Mouse (Mus musculus) midbrain, embryonic 11.5 days (tissue): Measurements from ENCODE around the gene Ncoa6. TPM values are rescaled to one million over a fixed set of nuclear protein-coding genes. Genes with fewer than 3 reads are reported as not detected.
"Not testable (repeated sequence)": the region's sequence is repeated elsewhere in the genome, so short reads cannot be mapped to it uniquely, and the experiment has no call there.

ENCODE experiments used
- ATAC-seq: fragments of 200-750 bp; cut with Nextera tagmentation; 2 replicates; pipeline ENCODE4 v1.8.0; 2017; ENCODE audit warnings: moderate TSS enrichment, moderate library complexity; ENCODE audit not compliant: low FRiP score
- DNase-seq: peaks from one replicate; pipeline ENCODE4 v3.0.0; 2015; ENCODE audit warnings: low spot score; ENCODE audit errors: missing footprints
- H3K27ac ChIP-seq: fragments of 300-500 bp; sonication (generic); 2 replicates; pipeline ENCODE4 v1.5.1; 2014; ENCODE audit warnings: low read depth, low read length
- H3K27me3 ChIP-seq: fragments of 300-500 bp; sonication (generic); 2 replicates; pipeline ENCODE4 v1.6.1; 2014; ENCODE audit warnings: mild to moderate bottlenecking, low read length, moderate library complexity, mixed read lengths; ENCODE audit not compliant: control insufficient read depth, insufficient read depth
- H3K36me3 ChIP-seq: fragments of 300-500 bp; sonication (generic); 2 replicates; pipeline ENCODE4 v1.6.1; 2014; ENCODE audit warnings: mild to moderate bottlenecking, low read length, moderate library complexity, mixed read lengths; ENCODE audit not compliant: control insufficient read depth, insufficient read depth
- H3K4me1 ChIP-seq: fragments of 300-500 bp; sonication (generic); 2 replicates; pipeline ENCODE4 v1.6.1; 2014; ENCODE audit warnings: low read length; ENCODE audit not compliant: control insufficient read depth, insufficient read depth
- H3K4me2 ChIP-seq: fragments of 300-500 bp; sonication (generic); 2 replicates; pipeline ENCODE4 v1.6.1; 2014; ENCODE audit warnings: mild to moderate bottlenecking, moderate library complexity
- H3K4me3 ChIP-seq: fragments of 300-500 bp; sonication (generic); 2 replicates; pipeline ENCODE4 v1.5.1; 2014; ENCODE audit warnings: low read depth, low read length
- H3K9ac ChIP-seq: fragments of 300-500 bp; sonication (generic); 2 replicates; pipeline ENCODE4 v1.6.1; 2014; ENCODE audit warnings: low read length
- H3K9me3 ChIP-seq: fragments of 300-500 bp; sonication (generic); 2 replicates; pipeline ENCODE4 v1.6.1; 2016; ENCODE audit warnings: low read length; ENCODE audit not compliant: control insufficient read depth
- WGBS: fragments of 180-500 bp; shearing (Covaris S2); extraction: QIAGEN DNeasy Blood & Tissue Kit; methylation state at CpG from one replicate; pipeline ENCODE4 v1.1.7; 2014; 5-methylcytosine and 5-hydroxymethylcytosine counted together
- polyA plus RNA-seq: library from polyadenylated mRNA; unstranded; fragments of >200 nt; fragmentation: Nextera tagmentation; extraction: Ambion mirVana; gene quantifications from 2 replicates; pipeline ENCODE4 v1.2.1, GENCODE M21; 2014

The Ncoa6 gene
- polyA plus RNA-seq, 1 experiment from 2014 or later = 33.6 TPM

GRCm38 (mm10) chr2:155447906-155448305 lies 25.8 kb downstream of the Ncoa6 start:
- H3K27me3 ChIP-seq, H3K27ac ChIP-seq, H3K4me3 ChIP-seq, H3K36me3 ChIP-seq, H3K4me2 ChIP-seq, ATAC-seq, H3K9ac ChIP-seq, H3K9me3 ChIP-seq, H3K4me1 ChIP-seq: not testable (repeated sequence)
- DNase-seq = peak; percentile 80
- WGBS = 86% methylated on average over 1 of the region's 1 CpGs

- H3K9me3 ChIP-seq = no peaks in the 10 kb centered on the region
- DNase-seq = peak; percentile 72
Measured at GRCm38 (mm10) chr2:155443446-155443845, 30.2 kb downstream of the Ncoa6 start.

GRCm38 (mm10) chr2:155442916-155443315 lies 30.8 kb downstream of the Ncoa6 start:
- WGBS = 87% methylated on average over 4 of the region's 4 CpGs
- no peak for ATAC-seq
- Histone ChIP-seq H3K36me3 (no peaks in the 10 kb centered on the region), H3K4me2 (no peak overlapping the region), H3K9me3 (no peaks in the 10 kb centered on the region), H3K4me3 (no peak overlapping the region), H3K27me3 (no peaks in the 10 kb centered on the region), H3K27ac (no peak overlapping the region), H3K4me1 (no peaks in the 10 kb centered on the region), H3K9ac (no peak overlapping the region)
- peak; percentile 69 for DNase-seq

More at GRCm38 (mm10) chr2:155443446-155443845, 30.2 kb downstream of the Ncoa6 start:
- no peaks in the 10 kb centered on the region for H3K4me1 ChIP-seq
- H3K27me3 ChIP-seq = no peaks in the 10 kb centered on the region
- no peak overlapping the region for H3K4me2 ChIP-seq
- WGBS = 48% methylated on average over 2 of the region's 2 CpGs
- H3K27ac ChIP-seq = no peak overlapping the region
- no peaks in the 10 kb centered on the region for H3K36me3 ChIP-seq
- H3K9ac ChIP-seq = no peak overlapping the region
- no peak overlapping the region for H3K4me3 ChIP-seq
- no peak for ATAC-seq

GRCm38 (mm10) chr2:155436445-155436844 lies 37.2 kb downstream of the Ncoa6 start:
- peak; percentile 78 for DNase-seq
- no peak overlapping the region for H3K27ac ChIP-seq
- H3K9ac ChIP-seq = no peak overlapping the region
- no peak for ATAC-seq
- no peaks in the 10 kb centered on the region for H3K4me1 ChIP-seq
- peaks cover 11% of the 10 kb centered on the region for H3K36me3 ChIP-seq
- H3K4me3 ChIP-seq = no peak overlapping the region
- no peaks in the 10 kb centered on the region for H3K27me3 ChIP-seq
- no peaks in the 10 kb centered on the region for H3K9me3 ChIP-seq
- H3K4me2 ChIP-seq = no peak overlapping the region

- Histone ChIP-seq H3K9me3 (no peaks in the 10 kb centered on the region), H3K4me1 (no peaks in the 10 kb centered on the region), H3K36me3 (peaks cover 14% of the 10 kb centered on the region), H3K4me3 (no peak overlapping the region), H3K4me2 (no peak overlapping the region), H3K27ac (no peak overlapping the region), H3K9ac (no peak overlapping the region), H3K27me3 (no peaks in the 10 kb centered on the region)
- no peak for ATAC-seq
- DNase-seq = peak; percentile 28
- WGBS = 91% methylated on average over 2 of the region's 2 CpGs
Measured at GRCm38 (mm10) chr2:155420911-155421310, 52.8 kb downstream of the Ncoa6 start.

GRCm38 (mm10) chr2:155404635-155405034 lies 69.1 kb downstream of the Ncoa6 start:
- H3K9me3 ChIP-seq = no peaks in the 10 kb centered on the region
- H3K4me1 ChIP-seq = no peaks in the 10 kb centered on the region
- DNase-seq (peak; percentile 53), ATAC-seq (no peak)
- no peak overlapping the region for H3K9ac ChIP-seq
- H3K27ac ChIP-seq = no peak overlapping the region
- 97% methylated on average over 1 of the region's 1 CpGs for WGBS
- H3K4me2 ChIP-seq = no peak overlapping the region
- H3K27me3 ChIP-seq = no peaks in the 10 kb centered on the region
- H3K4me3 ChIP-seq = no peak overlapping the region
- peaks cover 19% of the 10 kb centered on the region for H3K36me3 ChIP-seq

- Histone ChIP-seq H3K4me3 (no peak overlapping the region), H3K9ac (no peak overlapping the region), H3K4me2 (no peak overlapping the region), H3K9me3 (no peaks in the 10 kb centered on the region), H3K36me3 (peaks cover 11% of the 10 kb centered on the region; the same call in 1 of the 2 replicates), H3K27me3 (no peaks in the 10 kb centered on the region), H3K4me1 (no peaks in the 10 kb centered on the region), H3K27ac (no peak overlapping the region)
- DNase-seq = peak; percentile 23
- 97% methylated on average over 4 of the region's 4 CpGs for WGBS
- no peak for ATAC-seq
Measured at GRCm38 (mm10) chr2:155401926-155402325, 71.8 kb downstream of the Ncoa6 start.

- Histone ChIP-seq H3K36me3 (peaks cover 3% of the 10 kb centered on the region; the same call in 1 of the 2 replicates), H3K4me2 (no peak overlapping the region), H3K9ac (no peak overlapping the region), H3K4me3 (no peak overlapping the region), H3K27ac (no peak overlapping the region), H3K27me3 (no peaks in the 10 kb centered on the region), H3K4me1 (no peaks in the 10 kb centered on the region), H3K9me3 (no peaks in the 10 kb centered on the region)
- ATAC-seq (no peak), DNase-seq (no peak)
Measured at GRCm38 (mm10) chr2:155400276-155400675, 73.4 kb downstream of the Ncoa6 start.

GRCm38 (mm10) chr2:155394586-155394985 lies 79.1 kb downstream of the Ncoa6 start:
- Histone ChIP-seq H3K4me1 (no peaks in the 10 kb centered on the region), H3K27me3 (no peaks in the 10 kb centered on the region), H3K36me3 (0 out of 2 replicates have a peak, but pooled peaks cover 2% of the 10 kb centered on the region), H3K9me3 (no peaks in the 10 kb centered on the region), H3K9ac (no peak overlapping the region), H3K4me2 (no peak overlapping the region), H3K4me3 (no peak overlapping the region), H3K27ac (no peak overlapping the region)
- WGBS = 84% methylated on average over 5 of the region's 5 CpGs
- ATAC-seq (no peak), DNase-seq (peak; percentile 33)

- H3K27me3 ChIP-seq = no peaks in the 10 kb centered on the region
Measured at GRCm38 (mm10) chr2:155388573-155388972, 85.1 kb downstream of the Ncoa6 start.

More at GRCm38 (mm10) chr2:155388573-155388972, 85.1 kb downstream of the Ncoa6 start:
- ATAC-seq (no peak), DNase-seq (no peak)
- H3K4me2 ChIP-seq = no peak overlapping the region
- WGBS = 92% methylated on average over 2 of the region's 2 CpGs
- H3K9me3 ChIP-seq = no peaks in the 10 kb centered on the region
- peaks cover 7% of the 10 kb centered on the region; the same call in 1 of the 2 replicates for H3K4me1 ChIP-seq
- H3K27ac ChIP-seq = no peak overlapping the region
- H3K9ac ChIP-seq = no peak overlapping the region
- H3K4me3 ChIP-seq = no peak overlapping the region
- H3K36me3 ChIP-seq = no peaks in the 10 kb centered on the region
